Mouse (Mus musculus): ENCODE data around the gene Nhsl1. TPM values are rescaled to one million over a fixed set of nuclear protein-coding genes. Genes with fewer than 3 reads are reported as not detected.

The Nhsl1 gene
- total and polyA plus RNA-seq, 2 experiments from 2014 or later: 7.2 to 18.0 TPM

DNA sequence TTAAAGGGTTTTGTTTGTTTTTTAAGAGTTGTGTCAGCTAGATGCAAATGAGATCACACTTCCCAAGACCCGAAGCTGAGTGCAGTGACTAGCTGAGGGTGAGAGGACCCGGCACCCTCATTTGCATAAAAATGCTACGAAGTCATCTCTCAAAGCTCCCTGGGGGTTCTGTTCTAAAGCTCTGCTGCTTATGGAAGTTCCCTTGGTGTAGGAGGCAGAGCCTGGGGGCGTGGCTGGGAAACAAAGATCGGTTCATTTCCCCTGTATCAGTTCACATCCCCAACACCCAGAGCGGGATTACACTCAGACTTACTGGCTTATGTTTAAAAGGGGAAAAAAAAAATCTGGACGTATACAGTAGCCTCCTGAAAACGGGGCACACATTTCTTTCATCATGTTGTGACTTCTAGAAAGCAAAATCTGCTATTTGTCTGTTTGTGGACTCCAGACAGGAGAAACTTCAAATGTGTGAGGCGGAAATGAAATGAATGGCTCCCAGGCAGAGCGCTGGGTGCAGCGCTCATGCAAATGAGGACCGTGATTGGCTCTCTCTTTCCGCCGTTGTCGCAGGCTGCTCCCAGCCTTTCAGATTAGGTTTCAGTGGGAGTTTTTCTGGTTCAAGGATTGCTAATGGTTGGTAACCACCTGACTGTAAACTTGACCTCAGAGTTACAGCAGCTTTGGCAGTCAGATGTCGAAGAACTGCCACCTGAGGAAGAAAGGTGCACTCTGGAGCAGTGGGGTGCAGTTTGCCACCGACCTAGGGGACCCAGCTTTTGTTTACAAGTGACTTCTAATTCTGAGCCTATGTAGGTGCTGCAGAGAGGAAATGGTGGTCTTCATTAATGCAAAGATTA is 150.7 kb downstream of the Nhsl1 start:
- Histone ChIP-seq H3K4me2 (ENCODE audit: low read depth, low read length, poor library complexity, severe bottlenecking) (peak overlapping the region; percentile 55), H3K36me3 (ENCODE audit: insufficient read depth, low read length) (no peaks in the 10 kb centered on the region), H3K9ac (replicated peaks; ENCODE audit: low read length, poor library complexity, severe bottlenecking) (0 out of 2 replicates have a peak overlapping the region, but pooled peaks have one; percentile 29), H3K27ac (ENCODE audit: low read depth, low read length) (no peak overlapping the region), H3K9me3 (ENCODE audit: low read length) (no peaks in the 10 kb centered on the region), H3K4me3 (ENCODE audit: low read depth, low read length) (peak overlapping the region; percentile 20), H3K27me3 (ENCODE audit: insufficient read depth, low read length) (no peaks in the 10 kb centered on the region), H3K4me1 (ENCODE audit: insufficient read depth, low read length) (peaks cover 3% of the 10 kb centered on the region)
- DNase-seq (ENCODE audit: low spot score): peak; percentile 71
- WGBS: under 1% methylated on average over 17 of the region's 17 CpGs
- peak; percentile 48 for ATAC-seq (ENCODE audit: low FRiP score)
- no peak for TF ChIP-seq CTCF (IDR thresholded peaks at IDR 0.05)

- no peaks in the 10 kb centered on the region for H3K9me3 ChIP-seq (ENCODE audit: low read length)
- peaks cover 3% of the 10 kb centered on the region for H3K4me1 ChIP-seq (ENCODE audit: insufficient read depth, low read length)
- DNase-seq (ENCODE audit: low spot score) (peak; percentile 58), ATAC-seq (ENCODE audit: low FRiP score) (peak; percentile 50; the same call in 1 of the 2 replicates)
- peak overlapping the region; percentile 55 for H3K4me2 ChIP-seq (ENCODE audit: low read depth, low read length, poor library complexity, severe bottlenecking)
- H3K27ac ChIP-seq (ENCODE audit: low read depth, low read length): peak overlapping the region; percentile 51; the same call in 1 of the 2 replicates
- H3K9ac ChIP-seq (replicated peaks; ENCODE audit: low read length, poor library complexity, severe bottlenecking): peak overlapping the region; percentile 45; the same call in 1 of the 2 replicates
- TF ChIP-seq CTCF (IDR thresholded peaks at IDR 0.05): no peak
- H3K36me3 ChIP-seq (ENCODE audit: insufficient read depth, low read length): no peaks in the 10 kb centered on the region
- H3K4me3 ChIP-seq (ENCODE audit: low read depth, low read length): peak overlapping the region; percentile 22
- no peaks in the 10 kb centered on the region for H3K27me3 ChIP-seq (ENCODE audit: insufficient read depth, low read length)
- 15% methylated on average over 20 of the region's 20 CpGs for WGBS
Measured at GRCm38 (mm10) chr10:18470351-18471060, 151.7 kb downstream of the Nhsl1 start.

DNA sequence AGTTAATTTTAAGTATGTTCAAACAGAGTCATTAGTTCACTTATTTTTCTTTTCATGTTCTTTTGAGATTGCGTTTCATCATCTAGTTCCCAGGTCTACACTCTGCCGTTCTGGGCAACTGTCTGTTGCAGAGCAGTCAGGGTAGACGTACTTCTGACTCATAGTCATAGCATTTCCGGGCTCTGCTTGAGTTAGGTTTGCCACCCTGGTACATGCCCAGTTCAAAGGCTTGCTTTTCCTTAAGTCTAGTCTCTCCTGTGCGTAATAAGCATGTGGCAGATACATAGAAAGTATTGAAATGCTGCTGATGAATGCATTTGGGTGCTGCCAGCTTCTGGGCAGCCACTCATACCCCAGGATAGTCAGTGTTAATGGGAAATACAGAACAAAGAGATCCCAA is 152.9 kb downstream of the Nhsl1 start:
- Histone ChIP-seq H3K4me1 (ENCODE audit: insufficient read depth, low read length) (peaks cover 3% of the 10 kb centered on the region), H3K36me3 (ENCODE audit: insufficient read depth, low read length) (no peaks in the 10 kb centered on the region), H3K27me3 (ENCODE audit: insufficient read depth, low read length) (no peaks in the 10 kb centered on the region), H3K4me3 (ENCODE audit: low read depth, low read length) (no peak overlapping the region), H3K4me2 (ENCODE audit: low read depth, low read length, poor library complexity, severe bottlenecking) (peak overlapping the region; percentile 55; the same call in 1 of the 2 replicates), H3K27ac (ENCODE audit: low read depth, low read length) (no peak overlapping the region), H3K9ac (replicated peaks; ENCODE audit: low read length, poor library complexity, severe bottlenecking) (no peak overlapping the region), H3K9me3 (ENCODE audit: low read length) (no peaks in the 10 kb centered on the region)
- ATAC-seq (ENCODE audit: low FRiP score) (no peak), DNase-seq (ENCODE audit: low spot score) (no peak)
- no peak for TF ChIP-seq CTCF (IDR thresholded peaks at IDR 0.05)
- WGBS: 70% methylated on average over 5 of the region's 5 CpGs

GRCm38 (mm10) chr10:18475126-18475525 is 156.3 kb downstream of the Nhsl1 start:
- no peaks in the 10 kb centered on the region for H3K27me3 ChIP-seq (ENCODE audit: insufficient read depth, low read length)
- TF ChIP-seq CTCF (IDR thresholded peaks at IDR 0.05): no peak

GRCm38 (mm10) chr10:18478294-18478693 is 159.5 kb downstream of the Nhsl1 start:
- no peak for TF ChIP-seq CTCF (IDR thresholded peaks at IDR 0.05)
- Histone ChIP-seq H3K4me3 (ENCODE audit: low read depth, low read length) (no peak overlapping the region), H3K27ac (ENCODE audit: low read depth, low read length) (no peak overlapping the region), H3K4me1 (ENCODE audit: insufficient read depth, low read length) (no peaks in the 10 kb centered on the region), H3K27me3 (ENCODE audit: insufficient read depth, low read length) (no peaks in the 10 kb centered on the region), H3K9ac (replicated peaks; ENCODE audit: low read length, poor library complexity, severe bottlenecking) (no peak overlapping the region), H3K36me3 (ENCODE audit: insufficient read depth, low read length) (no peaks in the 10 kb centered on the region), H3K4me2 (ENCODE audit: low read depth, low read length, poor library complexity, severe bottlenecking) (no peak overlapping the region), H3K9me3 (ENCODE audit: low read length) (no peaks in the 10 kb centered on the region)
- no peak for DNase-seq (ENCODE audit: low spot score)
- no peak for ATAC-seq (ENCODE audit: low FRiP score)
- WGBS: 95% methylated on average over 4 of the region's 4 CpGs

More at GRCm38 (mm10) chr10:18475126-18475525, 156.3 kb downstream of the Nhsl1 start:
- no peaks in the 10 kb centered on the region for H3K9me3 ChIP-seq (ENCODE audit: low read length)
- no peak overlapping the region for H3K4me3 ChIP-seq (ENCODE audit: low read depth, low read length)
- ATAC-seq (ENCODE audit: low FRiP score): no peak
- H3K27ac ChIP-seq (ENCODE audit: low read depth, low read length): no peak overlapping the region
- peaks cover 3% of the 10 kb centered on the region; the same call in 1 of the 2 replicates for H3K4me1 ChIP-seq (ENCODE audit: insufficient read depth, low read length)
- H3K9ac ChIP-seq (replicated peaks; ENCODE audit: low read length, poor library complexity, severe bottlenecking): no peak overlapping the region
- H3K36me3 ChIP-seq (ENCODE audit: insufficient read depth, low read length): no peaks in the 10 kb centered on the region
- peak; percentile 67 for DNase-seq (ENCODE audit: low spot score)
- H3K4me2 ChIP-seq (ENCODE audit: low read depth, low read length, poor library complexity, severe bottlenecking): no peak overlapping the region
- 39% methylated on average over 6 of the region's 6 CpGs for WGBS

Data from midbrain, postnatal 0 days (tissue).